Mouse (Mus musculus): ENCODE data around the gene Mkrn1.

DNA sequence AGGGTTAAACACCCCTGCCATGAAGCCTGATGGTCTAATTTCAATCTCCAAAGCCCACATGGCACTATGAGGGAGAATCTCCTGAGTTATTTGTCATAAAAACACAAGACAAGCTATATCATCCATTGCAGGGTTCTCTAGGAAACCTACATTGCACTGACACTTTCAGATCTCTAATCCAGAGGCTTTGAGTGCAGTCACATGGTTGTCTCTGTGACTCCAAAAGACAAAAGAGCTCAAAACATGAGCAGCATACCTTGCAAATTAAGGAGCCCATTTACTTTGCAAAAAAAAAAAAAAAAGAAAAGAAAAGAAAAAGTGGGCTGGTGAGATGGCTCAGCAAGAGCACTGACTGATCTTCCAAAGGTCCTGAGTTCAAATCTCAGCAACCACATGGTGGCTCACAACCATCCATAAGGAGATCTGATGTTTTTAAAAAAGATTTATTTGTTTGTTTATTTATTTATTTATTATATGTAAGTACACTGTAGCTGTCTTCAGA, 22.6 kb upstream of the Mkrn1 start:
- no peak for TF ChIP-seq CTCF (IDR thresholded peaks at IDR 0.05; ENCODE audit: control insufficient read depth, insufficient read depth, low read length)
- TF ChIP-seq POLR2A (IDR thresholded peaks at IDR 0.05; ENCODE audit: borderline replicate concordance, control insufficient read depth, low read depth, low read length), result no peak
